Mouse (Mus musculus) intestine, embryonic 14.5 days (tissue): ENCODE data around the gene D17Wsu92e. TPM values are rescaled to one million over a fixed set of nuclear protein-coding genes. Genes with fewer than 3 reads are reported as not detected.

ENCODE experiments used
- ATAC-seq: fragments of 200-750 bp; cut with Nextera tagmentation; replicated peaks from 2 replicates; pipeline ENCODE4 v1.8.0; 2017; ENCODE audit warnings: low read depth, moderate number of reproducible peaks, moderate TSS enrichment, moderate library complexity; ENCODE audit not compliant: low FRiP score, low TSS enrichment
- DNase-seq: peaks from one replicate; pipeline ENCODE4 v3.0.0-alpha.2; 2018; ENCODE audit warnings: low spot score
- H3K27ac ChIP-seq: fragments of 300-500 bp; sonication (generic); 2 replicates; pipeline ENCODE4 v1.5.1; 2014; ENCODE audit warnings: low read depth, mild to moderate bottlenecking, control low read depth
- H3K27me3 ChIP-seq: fragments of 300-500 bp; sonication (generic); replicated peaks from 2 replicates; pipeline ENCODE4 v1.6.1; 2014; ENCODE audit warnings: low read length, control low read depth; ENCODE audit not compliant: control insufficient read depth, insufficient read depth
- H3K36me3 ChIP-seq: fragments of 300-500 bp; sonication (generic); 2 replicates; pipeline ENCODE4 v1.6.1; 2014; ENCODE audit warnings: low read length, control low read depth; ENCODE audit not compliant: control insufficient read depth, insufficient read depth
- H3K4me1 ChIP-seq: fragments of 300-500 bp; sonication (generic); replicated peaks from 2 replicates; pipeline ENCODE4 v1.6.1; 2014; ENCODE audit warnings: low read length, control low read depth, mixed read lengths; ENCODE audit not compliant: control insufficient read depth, insufficient read depth
- H3K4me2 ChIP-seq: fragments of 300-500 bp; sonication (generic); 2 replicates; pipeline ENCODE4 v1.6.1; 2014; ENCODE audit warnings: low read length
- H3K4me3 ChIP-seq: fragments of 300-500 bp; sonication (generic); 2 replicates; pipeline ENCODE4 v1.5.1; 2014; ENCODE audit warnings: low read depth, low read length, control low read depth, mixed read lengths
- H3K9ac ChIP-seq: fragments of 300-500 bp; sonication (generic); 2 replicates; pipeline ENCODE4 v1.6.1; 2014; ENCODE audit warnings: mild to moderate bottlenecking, low read length
- H3K9me3 ChIP-seq: fragments of 300-500 bp; sonication (generic); 2 replicates; pipeline ENCODE4 v1.6.1; 2016; ENCODE audit warnings: low read length, control low read depth; ENCODE audit not compliant: control insufficient read depth
- WGBS: fragments of 180-500 bp; shearing (Covaris S2); extraction: QIAGEN DNeasy Blood & Tissue Kit; methylation state at CpG from one replicate; pipeline ENCODE4 v1.1.7; 2014; 5-methylcytosine and 5-hydroxymethylcytosine counted together
- polyA plus RNA-seq: library from polyadenylated mRNA; unstranded; fragments of >200 nt; fragmentation: Nextera tagmentation; extraction: Ambion mirVana; gene quantifications from 2 replicates; pipeline ENCODE4 v1.2.1, GENCODE M21; 2014

D17Wsu92e gene
- polyA plus RNA-seq, 1 experiment from 2014 or later: 23.4 TPM

GRCm38 (mm10) chr17:27751314-27752202, 68.9 kb downstream of the D17Wsu92e start:
- H3K36me3 ChIP-seq: peaks cover 32% of the 10 kb centered on the region
- no peaks in the 10 kb centered on the region for H3K9me3 ChIP-seq
- DNase-seq (no peak), ATAC-seq (no peak)
- no peak overlapping the region for H3K27ac ChIP-seq
- no peaks in the 10 kb centered on the region for H3K4me1 ChIP-seq
- H3K27me3 ChIP-seq: no peaks in the 10 kb centered on the region
- 87% methylated on average over 8 of the region's 8 CpGs for WGBS
- no peak overlapping the region for H3K4me2 ChIP-seq
- no peak overlapping the region for H3K4me3 ChIP-seq
- no peak overlapping the region for H3K9ac ChIP-seq

- DNase-seq (no peak), ATAC-seq (no peak)
- Histone ChIP-seq H3K4me2 (no peak overlapping the region), H3K36me3 (peaks cover 32% of the 10 kb centered on the region), H3K9ac (no peak overlapping the region), H3K4me1 (no peaks in the 10 kb centered on the region), H3K27me3 (no peaks in the 10 kb centered on the region), H3K4me3 (no peak overlapping the region), H3K9me3 (no peaks in the 10 kb centered on the region), H3K27ac (no peak overlapping the region)
- WGBS: 92% methylated on average over 6 of the region's 6 CpGs
These were observed 70.0 kb downstream of the D17Wsu92e start for GRCm38 (mm10) chr17:27750451-27750942.

- Histone ChIP-seq H3K4me2 (no peak overlapping the region), H3K4me3 (no peak overlapping the region), H3K4me1 (no peaks in the 10 kb centered on the region), H3K36me3 (peaks cover 23% of the 10 kb centered on the region), H3K9ac (no peak overlapping the region), H3K27ac (no peak overlapping the region), H3K27me3 (no peaks in the 10 kb centered on the region), H3K9me3 (no peaks in the 10 kb centered on the region)
- WGBS: 92% methylated on average over 2 of the region's 2 CpGs
- ATAC-seq (no peak), DNase-seq (no peak)
These were observed 72.3 kb downstream of the D17Wsu92e start for GRCm38 (mm10) chr17:27748123-27748522.

- no peaks in the 10 kb centered on the region for H3K9me3 ChIP-seq
- peaks cover 6% of the 10 kb centered on the region; the same call in 1 of the 2 replicates for H3K36me3 ChIP-seq
- no peaks in the 10 kb centered on the region for H3K4me1 ChIP-seq
- no peak for DNase-seq
- WGBS: 54% methylated on average over 4 of the region's 4 CpGs
- no peaks in the 10 kb centered on the region for H3K27me3 ChIP-seq
- H3K4me3 ChIP-seq: no peak overlapping the region
- ATAC-seq: no peak
- H3K4me2 ChIP-seq: no peak overlapping the region
- H3K27ac ChIP-seq: no peak overlapping the region
- no peak overlapping the region for H3K9ac ChIP-seq
These were observed 74.0 kb downstream of the D17Wsu92e start for GRCm38 (mm10) chr17:27746446-27746845.

- H3K4me3 ChIP-seq: no peak overlapping the region
- H3K9me3 ChIP-seq: no peaks in the 10 kb centered on the region
- DNase-seq (no peak), ATAC-seq (no peak)
- no peak overlapping the region for H3K27ac ChIP-seq
- H3K27me3 ChIP-seq: no peaks in the 10 kb centered on the region
- WGBS: 85% methylated on average over 6 of the region's 6 CpGs
- H3K4me1 ChIP-seq: no peaks in the 10 kb centered on the region
- H3K4me2 ChIP-seq: no peak overlapping the region
- H3K36me3 ChIP-seq: peaks cover 3% of the 10 kb centered on the region; the same call in 1 of the 2 replicates
- no peak overlapping the region for H3K9ac ChIP-seq
These were observed 79.5 kb downstream of the D17Wsu92e start for GRCm38 (mm10) chr17:27740961-27741360.

- ATAC-seq: peak; percentile 67
These were observed 85.9 kb downstream of the D17Wsu92e start for GRCm38 (mm10) chr17:27734344-27735073.

GRCm38 (mm10) chr17:27732694-27733093, 87.8 kb downstream of the D17Wsu92e start:
- ATAC-seq: no peak
- no peak overlapping the region for H3K9ac ChIP-seq
- H3K4me1 ChIP-seq: no peaks in the 10 kb centered on the region; the same call in 1 of the 2 replicates
- H3K4me3 ChIP-seq: no peak overlapping the region
- H3K27me3 ChIP-seq: no peaks in the 10 kb centered on the region
- 77% methylated on average over 3 of the region's 3 CpGs for WGBS
- H3K27ac ChIP-seq: no peak overlapping the region
- H3K9me3 ChIP-seq: 0 out of 2 replicates have a peak, but pooled peaks cover 3% of the 10 kb centered on the region
- H3K4me2 ChIP-seq: no peak overlapping the region
- DNase-seq: no peak
- no peaks in the 10 kb centered on the region for H3K36me3 ChIP-seq

More at GRCm38 (mm10) chr17:27734344-27735073, 85.9 kb downstream of the D17Wsu92e start:
- no peak overlapping the region for H3K4me3 ChIP-seq
- H3K4me1 ChIP-seq: no peaks in the 10 kb centered on the region; the same call in 1 of the 2 replicates
- no peaks in the 10 kb centered on the region for H3K27me3 ChIP-seq
- H3K4me2 ChIP-seq: no peak overlapping the region
- DNase-seq: no peak
- WGBS: 23% methylated on average over 13 of the region's 13 CpGs
- H3K27ac ChIP-seq: peak overlapping the region; percentile 4
- H3K9ac ChIP-seq: no peak overlapping the region
- no peaks in the 10 kb centered on the region for H3K36me3 ChIP-seq
- H3K9me3 ChIP-seq: 0 out of 2 replicates have a peak, but pooled peaks cover 3% of the 10 kb centered on the region

- DNase-seq (no peak), ATAC-seq (no peak)
- Histone ChIP-seq H3K4me2 (no peak overlapping the region), H3K36me3 (no peaks in the 10 kb centered on the region), H3K4me3 (no peak overlapping the region), H3K4me1 (no peaks in the 10 kb centered on the region; the same call in 1 of the 2 replicates), H3K27ac (no peak overlapping the region), H3K9ac (no peak overlapping the region), H3K27me3 (no peaks in the 10 kb centered on the region), H3K9me3 (0 out of 2 replicates have a peak, but pooled peaks cover 3% of the 10 kb centered on the region)
- WGBS: 60% methylated on average over 5 of the region's 5 CpGs
These were observed 88.3 kb downstream of the D17Wsu92e start for GRCm38 (mm10) chr17:27732152-27732551.
